Mouse (Mus musculus) CH12F3 (cell line): ENCODE results near the gene Cd300lg.

Experiments used
- in situ Hi-C: fragments of 300-500 bp; cut with MboI; formaldehyde crosslinking; loops from 2 replicates; pipeline ENCODE4 v1.14.3; 2020; ENCODE audit warnings: low sequenced_read_pairs

Cd300lg gene

GRCm38 (mm10) chr11:102049875-102050482 lies 8.7 kb downstream of the Cd300lg start:
- in situ Hi-C loops, result no loop called here

- in situ Hi-C loops, result no loop called here
Observed at GRCm38 (mm10) chr11:102051541-102051940, 10.2 kb downstream of the Cd300lg start.

GRCm38 (mm10) chr11:102051954-102052353 lies 10.6 kb downstream of the Cd300lg start:
- in situ Hi-C loops, result no loop called here

GRCm38 (mm10) chr11:102052697-102053096 lies 11.4 kb downstream of the Cd300lg start:
- in situ Hi-C loops, result no loop called here

- in situ Hi-C loops, result no loop called here
Observed at GRCm38 (mm10) chr11:102053183-102053582, 11.9 kb downstream of the Cd300lg start.

GRCm38 (mm10) chr11:102053847-102054246 lies 12.5 kb downstream of the Cd300lg start:
- in situ Hi-C loops, result no loop called here

- in situ Hi-C loops, result no loop called here
Observed at GRCm38 (mm10) chr11:102061236-102061940, 20.1 kb downstream of the Cd300lg start.

GRCm38 (mm10) chr11:102061941-102062473 lies 20.7 kb downstream of the Cd300lg start:
- in situ Hi-C loops, result no loop called here

GRCm38 (mm10) chr11:102063076-102063475 lies 21.8 kb downstream of the Cd300lg start:
- in situ Hi-C loops, result no loop called here

- in situ Hi-C loops, result loop anchor here (5.0 kb wide), 1 partner anchor 68 kb away; no protein-coding TSS in a partner anchor
Observed at GRCm38 (mm10) chr11:102068969-102069368, 27.7 kb downstream of the Cd300lg start.

GRCm38 (mm10) chr11:102069633-102070032 lies 28.3 kb downstream of the Cd300lg start:
- in situ Hi-C loops, result loop anchor here (5.0 kb wide), 1 partner anchor 68 kb away; no protein-coding TSS in a partner anchor

- in situ Hi-C loops, result no loop called here
Observed at GRCm38 (mm10) chr11:102070426-102070825, 29.1 kb downstream of the Cd300lg start.

- in situ Hi-C loops, result no loop called here
Observed at GRCm38 (mm10) chr11:102072729-102073128, 31.4 kb downstream of the Cd300lg start.

GRCm38 (mm10) chr11:102073722-102074121 lies 32.4 kb downstream of the Cd300lg start:
- in situ Hi-C loops, result no loop called here

GRCm38 (mm10) chr11:102082322-102082721 lies 41.0 kb downstream of the Cd300lg start:
- in situ Hi-C loops, result no loop called here

GRCm38 (mm10) chr11:102083193-102083592 lies 41.9 kb downstream of the Cd300lg start:
- in situ Hi-C loops, result no loop called here

GRCm38 (mm10) chr11:102084159-102084558 lies 42.9 kb downstream of the Cd300lg start:
- in situ Hi-C loops, result no loop called here

GRCm38 (mm10) chr11:102086331-102086730 lies 45.0 kb downstream of the Cd300lg start:
- in situ Hi-C loops, result no loop called here

- in situ Hi-C loops, result no loop called here
Observed at GRCm38 (mm10) chr11:102087081-102087751, 45.9 kb downstream of the Cd300lg start.

- in situ Hi-C loops, result no loop called here
Observed at GRCm38 (mm10) chr11:102087931-102088898, 46.9 kb downstream of the Cd300lg start, which contains the start of gene Mpp2. TSS of gene Mpp2 (minus strand) at chr11:102088515.
